Mouse (Mus musculus): ENCODE data around the gene Pabpc4.
"Not testable (repeated sequence)": the region's sequence is repeated elsewhere in the genome, so short reads cannot be mapped to it uniquely, and the experiment has no call there.

The Pabpc4 gene

DNA sequence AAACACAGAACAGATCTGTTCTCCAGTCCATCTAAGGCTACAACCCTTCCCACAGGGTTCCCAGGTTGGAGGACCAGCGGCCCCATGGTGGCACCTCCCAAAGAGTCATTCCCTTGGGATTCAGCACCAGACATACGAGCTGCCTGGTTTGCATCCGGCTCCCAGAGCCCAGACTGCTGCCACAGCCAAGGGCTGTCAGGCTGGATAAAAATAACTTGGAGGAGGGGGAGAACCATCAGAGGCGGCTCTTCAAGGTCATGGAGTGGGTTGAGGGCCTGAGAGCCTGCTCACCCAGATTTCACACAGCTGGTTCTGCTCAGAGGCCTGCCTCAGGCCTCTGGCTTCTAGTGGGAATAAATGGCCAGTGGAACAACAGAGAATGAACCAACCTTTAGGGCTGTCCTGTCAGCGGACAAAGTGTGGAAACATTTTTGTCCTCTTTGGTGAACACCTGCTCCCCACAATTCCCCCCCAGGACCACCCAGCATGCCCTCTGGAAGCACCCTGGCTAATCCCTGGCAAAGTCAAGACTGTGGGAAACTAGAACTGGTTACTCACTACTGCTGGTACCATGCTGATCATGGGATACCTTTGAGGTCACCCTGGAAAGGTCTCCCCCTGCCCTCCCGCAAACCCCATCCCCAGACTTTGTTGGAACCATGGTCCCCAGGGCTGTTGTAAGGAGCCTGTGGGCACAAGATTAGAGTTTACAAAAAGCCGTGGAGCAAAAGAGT is 14.8 kb upstream of the Pabpc4 start:
- DNase-seq (ENCODE audit: low spot score) = no peak

- peak; percentile 72 for DNase-seq (ENCODE audit: low spot score)
Observed at GRCm38 (mm10) chr4:123248971-123249567, 13.1 kb upstream of the Pabpc4 start.

- peak; percentile 72 for DNase-seq (ENCODE audit: low spot score)
Observed at GRCm38 (mm10) chr4:123252214-123252613, 9.9 kb upstream of the Pabpc4 start.

DNA sequence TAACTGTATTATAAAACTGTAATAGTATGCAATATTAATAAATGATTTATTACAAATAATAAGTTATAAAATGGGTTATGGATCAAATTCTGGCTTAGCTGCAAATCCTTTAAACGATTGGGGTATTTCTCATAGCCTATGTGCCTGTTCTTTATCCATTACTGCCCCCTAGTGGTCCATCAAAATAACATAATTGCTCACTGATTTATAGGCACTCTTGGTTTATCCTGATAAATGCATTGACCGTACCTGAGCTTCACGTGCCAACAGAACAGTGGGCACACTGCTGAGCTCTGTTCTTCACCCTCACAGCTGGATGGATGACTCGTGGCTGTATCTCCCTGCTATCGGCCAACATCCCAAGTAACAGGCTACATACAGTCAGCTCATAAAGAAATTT is 7.5 kb upstream of the Pabpc4 start:
- no peak for DNase-seq (ENCODE audit: low spot score)

GRCm38 (mm10) chr4:123260071-123260746 is 1.9 kb upstream of the Pabpc4 start:
- DNase-seq (ENCODE audit: low spot score) = no peak

DNA sequence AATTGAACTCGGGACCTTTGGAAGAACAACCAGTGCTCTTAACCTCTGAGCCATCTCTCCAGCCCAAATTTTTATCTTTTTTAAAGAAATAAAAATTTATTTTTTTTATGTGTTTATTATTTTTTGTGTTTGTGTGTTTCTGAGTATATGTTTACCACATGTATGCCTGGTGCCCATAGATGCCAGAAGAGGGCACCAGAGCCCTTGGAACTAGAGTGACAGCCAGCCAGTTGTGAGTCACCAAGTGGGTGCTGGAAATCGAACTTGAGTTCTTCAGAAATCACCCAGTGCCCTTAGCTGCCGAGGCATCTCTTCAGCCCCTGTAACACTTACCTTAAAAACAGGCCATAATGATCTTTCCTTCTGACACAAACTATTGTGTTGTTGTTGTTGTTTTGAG is 8.9 kb downstream of the Pabpc4 start:
- no peak for DNase-seq (ENCODE audit: low spot score)

DNA sequence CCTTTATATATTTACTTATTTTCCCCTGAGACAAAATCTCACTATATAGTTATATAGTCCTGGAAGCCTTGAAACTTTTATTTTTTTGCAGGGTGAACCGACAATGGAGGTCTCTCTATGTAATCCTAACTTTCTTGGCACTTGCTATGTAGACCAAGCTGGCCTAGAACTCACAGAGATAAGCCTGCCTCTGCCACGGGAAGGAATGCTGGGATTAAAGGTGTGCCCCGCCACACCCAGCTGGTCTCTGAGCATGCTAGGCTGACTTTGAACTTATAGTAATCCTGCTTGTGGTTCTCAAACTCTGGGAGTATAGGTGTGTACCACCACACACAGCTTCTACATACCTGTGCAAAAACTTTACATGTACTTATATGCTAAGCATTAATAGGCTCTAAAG is 18.0 kb downstream of the Pabpc4 start:
- no peak for DNase-seq (ENCODE audit: low spot score)

GRCm38 (mm10) chr4:123282500-123282899 is 20.3 kb downstream of the Pabpc4 start:
- DNase-seq (ENCODE audit: low spot score) = peak; percentile 93

DNA sequence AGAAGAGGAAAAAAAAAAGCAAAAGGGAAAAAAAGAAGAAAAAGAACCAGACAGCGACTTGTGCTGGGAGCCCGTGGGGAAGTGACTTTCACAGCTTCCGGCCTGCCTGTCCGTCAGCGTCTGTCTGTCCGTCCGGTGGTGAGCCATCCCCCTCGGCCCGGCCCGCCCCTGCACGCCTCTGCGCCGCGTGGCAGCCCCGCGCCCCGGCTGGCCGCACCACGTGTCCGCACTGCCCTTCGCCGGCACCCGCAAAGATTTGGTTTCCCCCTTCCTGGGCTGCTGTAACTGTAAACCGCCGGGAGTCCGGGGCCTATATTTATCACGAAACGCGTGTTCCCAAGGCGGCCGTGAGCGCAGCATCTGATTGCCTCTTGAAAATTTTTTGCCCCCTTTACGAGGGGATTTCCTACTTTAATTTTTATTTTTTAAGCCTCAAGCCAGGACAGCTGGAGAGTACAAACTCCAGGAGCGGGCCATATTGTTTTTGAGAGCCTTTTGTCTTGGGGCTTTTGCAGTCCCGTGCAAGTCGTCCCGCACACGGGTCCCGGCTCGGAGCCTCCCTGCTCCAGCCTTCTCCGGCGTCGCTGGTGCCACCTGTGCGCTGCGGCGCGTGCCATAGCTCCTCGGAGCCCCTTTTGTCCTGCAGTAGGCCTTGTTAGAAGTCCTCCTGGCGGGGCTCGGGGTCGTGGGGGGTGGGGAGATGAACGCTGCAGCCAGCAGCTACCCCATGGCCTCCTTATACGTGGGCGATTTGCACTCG is 20.9 kb downstream of the Pabpc4 start:
- DNase-seq (ENCODE audit: low spot score) = not testable (repeated sequence)

DNA sequence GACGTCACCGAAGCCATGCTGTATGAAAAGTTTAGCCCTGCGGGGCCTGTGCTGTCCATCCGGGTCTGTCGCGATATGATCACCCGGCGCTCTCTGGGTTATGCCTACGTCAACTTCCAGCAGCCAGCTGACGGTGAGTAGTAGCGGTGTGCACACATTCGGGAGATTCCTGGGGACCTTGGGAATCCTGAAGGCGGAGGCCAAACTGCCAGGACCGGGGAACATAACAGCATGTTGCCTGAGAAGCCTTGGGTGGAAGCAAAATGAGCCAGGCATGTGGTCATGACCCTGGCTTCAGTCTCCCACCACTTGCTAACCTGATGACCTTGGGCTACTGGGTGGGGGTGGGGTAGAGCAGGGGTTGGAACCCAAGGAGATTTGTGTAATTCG is 21.5 kb downstream of the Pabpc4 start:
- not testable (repeated sequence) for DNase-seq (ENCODE audit: low spot score)

- DNase-seq (ENCODE audit: low spot score) = no peak
Observed at GRCm38 (mm10) chr4:123284731-123285624, 22.8 kb downstream of the Pabpc4 start.

DNA sequence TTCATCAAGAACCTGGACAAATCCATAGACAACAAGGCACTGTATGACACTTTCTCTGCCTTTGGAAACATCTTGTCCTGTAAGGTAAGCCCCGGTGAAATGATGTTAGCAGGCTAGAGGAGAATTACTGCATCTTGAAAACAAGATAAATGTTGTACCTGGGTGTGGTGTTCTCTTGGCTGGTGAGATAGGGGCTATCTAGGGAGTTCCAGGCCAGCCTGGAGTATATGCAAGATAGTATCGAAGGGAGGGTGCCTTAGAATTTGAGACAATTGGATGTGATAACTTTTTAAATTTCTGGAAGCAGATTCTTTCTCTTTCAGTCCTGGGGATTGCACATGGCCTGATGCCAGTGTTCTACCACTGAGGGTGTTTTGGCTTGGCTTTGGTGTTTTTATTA is 24.6 kb downstream of the Pabpc4 start:
- DNase-seq (ENCODE audit: low spot score) = no peak

DNA sequence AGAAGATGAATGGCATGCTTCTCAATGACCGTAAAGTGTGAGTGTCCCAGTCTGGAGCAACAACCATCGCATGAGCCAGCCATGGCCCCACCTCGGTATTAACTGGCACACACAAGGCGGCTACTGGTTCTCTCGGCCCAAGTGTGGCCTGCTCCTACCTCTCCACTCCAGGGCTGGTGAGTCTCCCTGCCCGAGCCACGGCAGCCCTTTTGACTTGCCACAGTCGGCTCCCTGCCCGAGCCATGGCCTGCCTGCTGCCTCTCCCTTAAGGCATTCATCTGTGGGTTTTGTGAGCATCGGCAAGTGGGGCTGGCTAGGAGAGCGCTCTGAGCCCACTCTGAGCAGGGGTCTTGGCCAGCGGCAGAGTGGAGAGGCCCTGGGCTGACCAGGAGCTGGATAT is 26.9 kb downstream of the Pabpc4 start:
- no peak for DNase-seq (ENCODE audit: low spot score)

GRCm38 (mm10) chr4:123292390-123292789 is 30.2 kb downstream of the Pabpc4 start:
- DNase-seq (ENCODE audit: low spot score) = no peak

DNA sequence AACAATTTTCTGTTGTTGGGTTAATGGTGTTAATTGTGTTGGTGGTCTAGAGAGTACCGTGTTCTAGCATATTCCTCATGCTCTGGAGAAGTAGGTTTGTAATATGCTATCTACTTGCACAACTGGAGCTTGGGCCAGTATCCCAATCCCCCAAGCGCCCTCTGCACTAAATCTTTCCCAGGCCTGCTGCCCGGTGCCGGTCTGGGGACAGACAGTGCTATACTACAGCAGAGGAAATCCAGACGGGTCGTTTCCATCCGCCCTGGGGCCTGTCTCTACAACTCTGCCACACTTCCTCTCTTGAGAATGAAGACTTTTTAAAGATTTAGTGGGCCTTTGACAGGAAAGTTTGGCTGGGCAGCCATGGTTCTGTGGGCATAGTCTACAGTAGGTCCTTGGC is 30.8 kb downstream of the Pabpc4 start:
- no peak for DNase-seq (ENCODE audit: low spot score)

- no peak for DNase-seq (ENCODE audit: low spot score)
Observed at GRCm38 (mm10) chr4:123293661-123294443, 31.7 kb downstream of the Pabpc4 start.

DNA sequence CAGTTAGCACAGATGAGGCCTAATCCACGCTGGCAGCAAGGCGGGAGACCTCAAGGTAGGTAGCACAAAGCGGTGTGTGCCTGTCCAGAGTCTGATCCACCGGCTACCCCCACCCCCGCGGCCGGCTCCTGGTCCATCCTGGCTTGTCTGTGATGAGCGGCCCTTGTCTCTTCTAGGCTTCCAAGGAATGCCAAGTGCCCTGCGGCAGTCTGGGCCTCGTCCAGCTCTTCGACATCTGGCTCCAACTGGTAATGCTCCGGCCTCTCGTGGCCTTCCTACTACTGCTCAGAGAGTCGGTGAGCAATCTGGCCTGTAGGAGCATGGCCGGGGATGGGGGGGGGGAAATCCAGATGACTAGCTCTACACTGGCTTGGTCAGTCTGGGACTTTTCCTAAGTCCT is 32.9 kb downstream of the Pabpc4 start:
- DNase-seq (ENCODE audit: low spot score) = not testable (repeated sequence)

DNA sequence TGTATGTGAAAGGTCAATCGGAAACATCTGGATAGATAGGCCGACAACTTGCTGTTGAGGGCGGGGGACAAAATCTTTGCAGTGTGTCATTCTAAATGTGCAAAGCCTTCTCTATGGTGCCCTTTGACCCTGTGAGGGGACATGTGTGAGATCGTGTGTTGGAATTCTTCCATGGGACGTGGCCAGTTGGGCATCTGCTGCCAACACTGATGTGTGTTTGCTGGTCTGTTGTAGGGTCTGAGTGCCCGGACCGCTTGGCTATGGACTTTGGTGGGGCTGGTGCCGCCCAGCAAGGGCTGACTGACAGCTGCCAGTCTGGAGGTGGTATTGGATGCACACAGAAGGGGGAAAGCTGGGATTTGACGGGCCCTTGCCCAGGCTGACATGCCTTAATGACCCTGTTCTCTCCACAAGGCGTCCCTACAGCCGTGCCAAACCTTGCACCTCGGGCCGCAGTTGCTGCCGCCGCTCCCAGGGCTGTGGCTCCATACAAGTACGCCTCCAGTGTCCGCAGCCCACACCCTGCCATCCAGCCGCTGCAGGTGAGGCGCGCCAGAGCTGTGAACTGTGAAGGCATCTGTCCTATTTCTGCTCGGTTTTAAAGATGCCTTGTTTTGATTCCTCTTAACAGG is 33.5 kb downstream of the Pabpc4 start:
- DNase-seq (ENCODE audit: low spot score) = no peak

- DNase-seq (ENCODE audit: low spot score) = no peak
Observed at GRCm38 (mm10) chr4:123296148-123296534, 34.0 kb downstream of the Pabpc4 start.
